Mouse (Mus musculus) hematopoietic multipotent progenitor cell, adult 10-12 weeks (in vitro differentiated cells): ENCODE data around the gene Fpr-rs4. TPM values are rescaled to one million over a fixed set of nuclear protein-coding genes. Genes with fewer than 3 reads are reported as not detected.

Source experiments
- polyA plus RNA-seq: library from polyadenylated mRNA; stranded (reverse); fragments of >175 nt; gene quantifications from 2 replicates; pipeline ENCODE4 v1.2.3, GENCODE M21; 2012; ENCODE audit warnings: low replicate concordance

Gene Fpr-rs4
- not detected in 2 replicates for polyA plus RNA-seq

DNA sequence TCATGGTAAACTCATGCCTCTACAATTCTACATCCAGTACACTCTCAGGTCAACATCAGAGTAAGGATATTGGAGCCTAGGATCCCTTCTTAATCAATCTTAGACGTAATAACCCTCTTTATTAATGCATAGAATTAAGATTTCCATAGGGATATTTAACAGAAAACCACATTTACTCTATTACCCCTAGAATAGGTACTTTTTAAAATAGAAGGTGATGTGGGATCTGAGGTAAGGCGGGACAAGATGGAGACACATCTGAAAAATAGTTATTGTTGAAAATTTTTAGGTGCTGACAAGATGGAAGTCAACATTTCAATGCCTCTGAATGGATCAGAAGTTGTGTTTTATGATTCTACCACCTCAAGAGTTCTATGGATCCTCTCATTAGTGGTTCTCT lies at the start of gene Fpr-rs4:
Gene Fpr-rs4 (plus strand): TSS at position 301 of the 400 bp plus-strand sequence.

DNA sequence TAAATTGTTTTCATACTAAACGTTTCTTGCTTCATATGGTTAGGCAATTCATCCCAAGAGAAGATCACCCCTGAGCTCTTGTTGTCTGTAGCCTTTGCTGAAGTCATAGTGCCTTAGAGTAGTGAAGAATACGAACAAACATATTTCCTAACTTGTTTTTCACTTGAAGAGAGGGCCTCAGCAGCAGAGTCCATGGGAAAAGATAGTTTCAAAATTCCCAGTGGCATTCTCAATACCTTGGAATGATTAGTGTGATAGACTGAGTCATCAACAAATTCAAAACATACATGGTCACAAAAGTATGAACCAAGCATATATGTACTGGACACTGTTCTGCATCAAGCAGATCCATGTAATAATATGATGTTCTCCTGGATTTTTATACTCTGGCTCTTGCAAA lies 27.6 kb downstream of the Fpr-rs4 start, which contains the start of gene Vmn2r124:
Gene Vmn2r124 (plus strand): TSS at position 301 of the 400 bp plus-strand sequence.

Other genes starting within 250 kb of the Fpr-rs4 start
- 5.2 and 5.9 TPM in 2 replicates for gene Spaca6, start 194.6 kb upstream of the Fpr-rs4 start, polyA plus RNA-seq
- gene Has1, start 166.5 kb upstream of the Fpr-rs4 start, polyA plus RNA-seq: 0.16 TPM in 1 of 2 replicates, not detected in the other
- 0.40 and 1.2 TPM in 2 replicates for gene Fpr1, start 137.8 kb upstream of the Fpr-rs4 start, polyA plus RNA-seq
- 0.73 and 2.2 TPM in 2 replicates for gene Fpr2, start 133.9 kb upstream of the Fpr-rs4 start, polyA plus RNA-seq
- not detected in 2 replicates for gene Fpr3, start 133.9 kb upstream of the Fpr-rs4 start, polyA plus RNA-seq
- gene Vmn2r124, start 27.7 kb downstream of the Fpr-rs4 start, polyA plus RNA-seq: not detected in 2 replicates
- not detected in 2 replicates for gene Vmn2r91, start 63.3 kb downstream of the Fpr-rs4 start, polyA plus RNA-seq
- gene Vmn2r92, start 130.2 kb downstream of the Fpr-rs4 start, polyA plus RNA-seq: not detected in 2 replicates